Mouse (Mus musculus): ENCODE results near the gene Camk2g. TPM values are rescaled to one million over a fixed set of nuclear protein-coding genes. Genes with fewer than 3 reads are reported as not detected.

Camk2g gene
- polyA plus RNA-seq, 1 experiment, result 0.35 TPM

DNA sequence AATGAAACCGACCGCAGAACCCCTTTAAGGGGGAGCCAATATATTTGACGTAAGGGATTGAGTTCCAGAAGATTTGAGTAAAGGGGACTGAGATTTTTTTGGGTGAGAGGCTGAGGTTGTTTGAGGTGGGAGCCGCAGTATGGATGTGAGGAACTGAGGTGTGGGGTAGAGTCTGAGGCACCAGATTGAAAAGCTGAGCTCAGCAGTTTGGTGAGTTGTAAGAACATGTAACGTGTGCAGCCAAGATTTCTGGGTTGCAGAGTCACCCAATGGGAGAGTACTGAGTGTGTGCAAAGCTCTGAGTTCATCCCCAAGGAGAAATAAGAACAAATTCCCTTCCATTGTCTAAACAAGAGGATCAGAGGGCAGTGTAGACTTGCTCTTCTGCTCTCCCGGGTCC, 4.4 kb upstream of the Camk2g start:
- TF ChIP-seq TAL1 (IDR thresholded peaks at IDR 0.05; ENCODE audit: low read length) (no peak), GATA1 (IDR thresholded peaks at IDR 0.05; ENCODE audit: low read length) (no peak)
- H3K36me3 ChIP-seq (ENCODE audit: control insufficient read depth), result no peaks in the 10 kb centered on the region
- H3K4me1 ChIP-seq (ENCODE audit: control insufficient read depth), result peaks cover 19% of the 10 kb centered on the region
- no peak overlapping the region for H3K4me3 ChIP-seq (replicated peaks)
- no peaks in the 10 kb centered on the region for H3K9me3 ChIP-seq (ENCODE audit: control insufficient read depth, low read length)
- no peaks in the 10 kb centered on the region for H3K27me3 ChIP-seq (ENCODE audit: control insufficient read depth)

- Histone ChIP-seq H3K9me3 (ENCODE audit: control insufficient read depth, low read length) (no peaks in the 10 kb centered on the region), H3K4me3 (replicated peaks) (no peak overlapping the region), H3K36me3 (ENCODE audit: control insufficient read depth) (peaks cover 4% of the 10 kb centered on the region), H3K27me3 (ENCODE audit: control insufficient read depth) (0 out of 2 replicates have a peak, but pooled peaks cover 3% of the 10 kb centered on the region), H3K4me1 (ENCODE audit: control insufficient read depth) (peaks cover 29% of the 10 kb centered on the region)
- TF ChIP-seq TAL1 (IDR thresholded peaks at IDR 0.05; ENCODE audit: low read length) (no peak), GATA1 (IDR thresholded peaks at IDR 0.05; ENCODE audit: low read length) (no peak)
Observed at GRCm38 (mm10) chr14:20796643-20797042, 2.8 kb upstream of the Camk2g start.

- H3K4me1 ChIP-seq (ENCODE audit: control insufficient read depth), result peaks cover 29% of the 10 kb centered on the region
- no peak overlapping the region for H3K4me3 ChIP-seq (replicated peaks)
- H3K36me3 ChIP-seq (ENCODE audit: control insufficient read depth), result peaks cover 7% of the 10 kb centered on the region
- H3K9me3 ChIP-seq (ENCODE audit: control insufficient read depth, low read length), result no peaks in the 10 kb centered on the region
- 0 out of 2 replicates have a peak, but pooled peaks cover 3% of the 10 kb centered on the region for H3K27me3 ChIP-seq (ENCODE audit: control insufficient read depth)
- no peak for TF ChIP-seq GATA1 (IDR thresholded peaks at IDR 0.05; ENCODE audit: low read length)
- no peak for TF ChIP-seq TAL1 (IDR thresholded peaks at IDR 0.05; ENCODE audit: low read length)
Observed at GRCm38 (mm10) chr14:20796170-20796569, 2.3 kb upstream of the Camk2g start.

DNA sequence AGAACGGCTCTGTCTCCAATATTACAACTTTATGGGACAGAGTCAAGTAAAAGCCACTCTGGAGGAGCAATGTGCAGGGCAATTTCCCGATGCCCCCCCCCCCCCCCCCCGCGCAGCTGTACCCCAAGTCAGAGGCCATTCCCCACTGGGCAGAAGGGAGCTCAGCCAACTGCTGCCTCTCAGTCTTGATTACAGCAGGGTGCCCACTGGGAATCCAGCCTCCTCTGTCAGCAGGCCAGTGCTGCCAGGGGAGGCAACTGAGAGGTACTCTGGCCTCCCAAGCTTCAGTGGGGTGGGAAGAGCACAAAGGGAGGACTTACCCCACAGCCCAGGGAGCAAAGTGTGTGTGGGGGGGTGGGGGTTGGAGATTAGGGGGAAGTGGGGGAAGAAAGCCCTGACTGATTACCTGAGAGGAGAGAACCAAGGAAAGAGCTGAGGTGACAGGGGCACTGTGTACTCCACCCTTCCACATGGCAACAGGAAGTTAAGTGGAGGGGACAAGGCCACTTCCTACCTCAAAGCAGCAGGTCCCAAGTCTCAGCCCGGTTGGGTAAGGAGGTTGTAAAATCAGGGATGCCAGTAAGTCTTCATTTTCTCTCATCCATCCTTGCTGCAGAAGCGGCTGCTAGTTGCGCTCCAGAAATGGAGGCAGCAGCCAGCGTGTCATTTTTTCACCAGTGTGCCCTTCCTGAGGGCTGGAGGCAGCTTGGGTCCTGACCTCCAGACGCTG, 1.7 kb upstream of the Camk2g start:
- peaks cover 12% of the 10 kb centered on the region for H3K36me3 ChIP-seq (ENCODE audit: control insufficient read depth)
- TF ChIP-seq GATA1 (IDR thresholded peaks at IDR 0.05; ENCODE audit: low read length), result no peak
- H3K27me3 ChIP-seq (ENCODE audit: control insufficient read depth), result 0 out of 2 replicates have a peak, but pooled peaks cover 3% of the 10 kb centered on the region
- no peaks in the 10 kb centered on the region for H3K9me3 ChIP-seq (ENCODE audit: control insufficient read depth, low read length)
- H3K4me3 ChIP-seq (replicated peaks), result no peak overlapping the region
- H3K4me1 ChIP-seq (ENCODE audit: control insufficient read depth), result peaks cover 29% of the 10 kb centered on the region

DNA sequence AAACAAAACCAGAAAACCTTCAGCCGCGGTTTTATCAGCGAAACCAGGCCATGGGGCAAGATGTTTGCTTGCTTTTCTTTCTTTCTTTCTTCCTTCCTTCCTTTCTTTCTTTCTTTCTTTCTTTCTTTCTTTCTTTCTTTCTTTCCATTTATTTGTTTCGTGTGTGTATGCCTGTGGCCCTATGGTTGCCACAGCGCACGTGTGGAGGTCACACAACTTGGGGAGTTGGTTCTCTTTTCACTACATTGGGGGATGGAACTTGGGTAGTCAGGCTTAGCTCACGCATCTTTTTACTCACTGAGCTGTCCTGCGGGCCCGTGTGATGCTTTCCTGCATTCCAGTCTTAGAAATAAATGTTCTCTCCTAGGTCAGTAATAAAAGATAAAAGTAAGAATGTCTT, 701 bp upstream of the Camk2g start:
- peaks cover 19% of the 10 kb centered on the region for H3K36me3 ChIP-seq (ENCODE audit: control insufficient read depth)
- no peaks in the 10 kb centered on the region for H3K9me3 ChIP-seq (ENCODE audit: control insufficient read depth, low read length)
- peak overlapping the region; percentile 84 for H3K4me3 ChIP-seq (replicated peaks)
- H3K27me3 ChIP-seq (ENCODE audit: control insufficient read depth), result 0 out of 2 replicates have a peak, but pooled peaks cover 3% of the 10 kb centered on the region
- peaks cover 29% of the 10 kb centered on the region for H3K4me1 ChIP-seq (ENCODE audit: control insufficient read depth)
- TF ChIP-seq TAL1 (IDR thresholded peaks at IDR 0.05; ENCODE audit: low read length) (no peak), GATA1 (IDR thresholded peaks at IDR 0.05; ENCODE audit: low read length) (no peak)

- Histone ChIP-seq H3K4me3 (replicated peaks) (peak overlapping the region; percentile 84), H3K9me3 (ENCODE audit: control insufficient read depth, low read length) (no peaks in the 10 kb centered on the region), H3K27me3 (ENCODE audit: control insufficient read depth) (0 out of 2 replicates have a peak, but pooled peaks cover 3% of the 10 kb centered on the region), H3K4me1 (ENCODE audit: control insufficient read depth) (peaks cover 29% of the 10 kb centered on the region), H3K36me3 (ENCODE audit: control insufficient read depth) (peaks cover 24% of the 10 kb centered on the region)
- TF ChIP-seq GATA1 (IDR thresholded peaks at IDR 0.05; ENCODE audit: low read length) (no peak), TAL1 (IDR thresholded peaks at IDR 0.05; ENCODE audit: low read length) (no peak)
Observed at GRCm38 (mm10) chr14:20792922-20793757, 748 bp downstream of the Camk2g start.

DNA sequence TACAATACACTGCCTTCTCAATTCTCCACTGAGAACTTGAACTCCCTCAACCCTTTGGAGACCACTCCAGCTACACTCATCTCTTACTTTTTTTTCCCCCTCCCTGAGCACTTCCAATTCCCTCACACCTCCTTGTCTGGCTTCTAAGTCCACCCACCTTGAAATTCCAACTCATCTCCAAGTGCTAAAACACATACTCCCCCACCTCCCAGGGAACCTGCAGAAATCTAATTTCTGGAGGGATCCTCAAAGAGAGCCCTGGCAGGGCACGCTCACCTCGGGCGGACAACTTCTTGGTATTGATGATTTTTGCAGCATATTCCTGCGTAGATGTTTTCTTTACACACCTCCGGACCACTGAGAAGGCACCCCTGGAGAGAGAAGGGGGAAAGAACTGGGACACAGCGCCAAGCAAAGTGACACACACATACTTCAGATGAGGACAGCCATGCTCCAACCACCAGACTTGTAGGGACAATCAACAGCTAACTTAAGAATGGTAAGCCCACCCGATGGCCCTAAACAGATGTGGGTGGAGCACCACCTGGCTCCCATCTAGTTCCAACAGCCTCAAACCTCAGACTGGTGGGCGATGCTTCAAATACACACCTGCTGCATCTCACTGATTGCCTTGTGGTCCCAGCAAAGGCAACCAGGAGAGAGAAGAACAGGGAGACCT, 1.5 kb downstream of the Camk2g start:
- Histone ChIP-seq H3K4me3 (replicated peaks) (peak overlapping the region; percentile 84), H3K9me3 (ENCODE audit: control insufficient read depth, low read length) (no peaks in the 10 kb centered on the region), H3K36me3 (ENCODE audit: control insufficient read depth) (peaks cover 26% of the 10 kb centered on the region), H3K4me1 (ENCODE audit: control insufficient read depth) (peaks cover 29% of the 10 kb centered on the region), H3K27me3 (ENCODE audit: control insufficient read depth) (0 out of 2 replicates have a peak, but pooled peaks cover 3% of the 10 kb centered on the region)
- TF ChIP-seq TAL1 (IDR thresholded peaks at IDR 0.05; ENCODE audit: low read length), result no peak

- peaks cover 26% of the 10 kb centered on the region for H3K36me3 ChIP-seq (ENCODE audit: control insufficient read depth)
- H3K27me3 ChIP-seq (ENCODE audit: control insufficient read depth), result 0 out of 2 replicates have a peak, but pooled peaks cover 3% of the 10 kb centered on the region
- no peaks in the 10 kb centered on the region for H3K9me3 ChIP-seq (ENCODE audit: control insufficient read depth, low read length)
- no peak overlapping the region for H3K4me3 ChIP-seq (replicated peaks)
- TF ChIP-seq GATA1 (IDR thresholded peaks at IDR 0.05; ENCODE audit: low read length) (no peak), TAL1 (IDR thresholded peaks at IDR 0.05; ENCODE audit: low read length) (no peak)
- H3K4me1 ChIP-seq (ENCODE audit: control insufficient read depth), result peaks cover 30% of the 10 kb centered on the region
Observed at GRCm38 (mm10) chr14:20791511-20792242, 2.2 kb downstream of the Camk2g start.
